Mouse (Mus musculus) v-Abl transformed pro-B cells (cell line): ENCODE data around the gene Pcf11.

Source experiments
- in situ Hi-C, 2 experiments: fragments of 400-800 bp; cut with MboI; formaldehyde crosslinking; loops; one replicate each; pipeline ENCODE4 v1.15.1; 2025; ENCODE audit not compliant: unreplicated experiment in 2 of 2

Pcf11 gene

DNA sequence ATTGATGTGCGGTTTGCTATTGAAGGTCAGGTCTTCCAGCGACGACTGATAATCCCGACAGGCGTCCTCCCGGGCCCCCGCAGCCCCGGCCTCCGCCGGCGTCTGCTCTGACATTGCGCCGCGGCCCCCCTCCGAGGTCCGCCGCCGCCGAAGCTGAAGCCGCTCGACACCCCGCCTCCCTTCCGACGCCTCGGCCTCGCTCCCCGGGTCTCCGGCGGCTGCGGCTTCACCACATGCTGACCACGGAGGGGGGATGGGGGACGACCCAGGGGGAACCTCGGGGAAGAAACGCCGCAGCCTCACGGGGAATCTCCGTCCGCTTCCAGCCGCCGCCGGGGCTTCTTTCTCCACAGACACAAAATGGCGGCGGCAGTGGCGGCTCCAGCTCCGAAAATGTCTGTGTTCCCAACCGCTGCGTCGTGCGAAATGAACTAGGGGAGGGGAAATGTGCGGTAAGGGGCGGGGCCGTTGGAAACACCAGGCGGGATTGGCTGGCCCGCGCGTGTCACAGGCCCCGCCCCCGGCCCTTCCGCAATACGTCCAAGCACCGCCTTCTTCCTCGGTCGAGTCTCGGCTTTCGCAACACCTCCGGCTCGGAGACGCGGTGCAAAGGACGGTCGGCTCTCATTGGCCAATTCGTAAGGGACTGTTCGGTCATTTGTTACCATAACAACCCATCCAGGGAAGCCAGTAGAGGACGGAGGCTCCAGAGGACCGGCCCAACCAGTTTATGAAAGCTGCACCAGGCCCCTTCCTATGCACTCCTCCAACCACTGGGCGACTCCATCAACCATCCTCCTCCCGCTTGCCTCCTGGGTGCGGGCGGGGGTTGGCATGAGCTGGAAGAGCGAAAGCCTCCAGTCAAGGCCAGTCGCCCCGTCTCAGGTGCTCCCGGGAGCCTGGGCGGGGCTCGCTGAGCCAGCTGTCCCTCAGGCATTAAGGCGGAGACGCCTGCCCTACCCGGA lies at the start of gene Pcf11:
Pcf11 (minus strand) TSS at position 428 of the 965 bp plus-strand sequence.
- in situ Hi-C loops = loop anchor here in 1 of 2 experiments (25.0 kb wide), 1 partner anchor 232 kb away; no protein-coding TSS in a partner anchor

DNA sequence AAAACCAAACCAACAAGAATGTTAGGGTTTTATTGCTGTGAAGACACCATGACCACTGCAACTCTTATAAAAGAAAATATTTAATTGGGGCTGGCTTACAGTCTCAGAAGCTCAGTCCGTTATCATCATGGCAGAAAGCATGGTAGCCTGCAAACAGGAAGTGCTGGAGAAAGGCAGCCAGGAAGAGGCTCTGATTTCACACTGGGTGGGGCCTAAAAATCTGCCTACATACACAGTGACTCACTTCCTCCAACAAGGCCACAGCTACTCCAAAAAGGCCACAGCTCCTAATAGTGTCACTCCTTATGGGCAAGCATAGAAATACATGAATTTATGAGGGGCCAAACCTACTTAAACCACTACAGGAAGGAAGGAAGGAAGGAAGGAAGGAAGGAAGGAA lies 45.3 kb upstream of the Pcf11 start:
- in situ Hi-C loops = no loop called here

DNA sequence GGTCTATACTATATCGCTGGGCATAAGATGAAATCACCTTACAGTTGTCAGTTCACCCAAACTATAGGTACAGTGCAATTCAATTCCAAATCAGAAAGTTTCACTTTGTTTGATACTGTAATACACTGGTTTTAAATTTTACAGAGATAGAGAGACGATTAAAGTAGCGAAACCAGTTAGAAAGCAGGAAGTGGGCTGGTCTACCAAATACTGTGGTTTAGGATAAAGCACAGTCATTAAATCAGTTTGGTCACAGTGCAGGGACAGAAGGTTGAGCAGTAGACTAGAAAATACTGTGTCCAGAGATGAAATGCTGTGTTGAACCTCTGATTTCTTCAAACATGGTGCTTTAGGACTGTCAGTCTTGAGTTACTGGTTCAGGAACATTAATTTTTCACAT lies 41.9 kb upstream of the Pcf11 start:
- in situ Hi-C loops = no loop called here

DNA sequence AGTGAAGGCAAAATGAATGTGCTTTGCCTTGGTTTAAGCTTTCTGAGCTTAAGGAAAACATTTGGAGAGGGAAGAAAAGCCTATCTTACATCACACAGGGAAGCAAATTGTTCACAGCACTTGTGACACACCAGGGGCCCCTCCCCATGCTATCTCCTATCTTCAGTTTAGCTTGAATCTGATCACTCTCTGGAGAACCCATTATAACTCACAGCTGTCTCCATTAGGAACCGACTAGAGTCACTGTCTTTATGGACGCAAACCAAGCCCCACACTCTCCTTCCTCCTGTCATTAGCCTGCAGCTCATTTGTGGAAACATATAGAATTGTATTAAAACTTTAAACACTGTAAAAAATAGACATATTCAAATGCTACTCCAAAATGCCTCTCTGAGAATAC lies 39.8 kb upstream of the Pcf11 start:
- in situ Hi-C loops = no loop called here

DNA sequence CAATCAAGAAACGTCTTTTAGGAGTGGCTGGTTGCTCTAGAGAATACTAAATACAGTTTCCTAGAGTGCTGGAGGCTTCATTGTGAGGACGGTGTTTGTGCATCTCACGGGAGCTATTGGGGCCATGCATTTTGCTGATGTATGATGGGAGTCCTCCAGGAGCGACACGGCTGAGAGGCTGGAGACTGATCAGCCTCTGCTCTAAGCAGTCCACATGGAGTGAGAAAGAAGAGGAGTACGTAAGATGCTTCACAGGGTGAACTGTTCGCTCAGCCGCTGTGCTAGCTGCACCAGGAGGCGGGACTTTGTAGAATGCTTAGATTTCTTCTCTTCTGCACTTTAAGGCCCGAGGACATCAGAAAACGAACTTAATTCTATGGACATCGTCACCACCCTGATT lies 37.0 kb upstream of the Pcf11 start:
- in situ Hi-C loops = no loop called here

DNA sequence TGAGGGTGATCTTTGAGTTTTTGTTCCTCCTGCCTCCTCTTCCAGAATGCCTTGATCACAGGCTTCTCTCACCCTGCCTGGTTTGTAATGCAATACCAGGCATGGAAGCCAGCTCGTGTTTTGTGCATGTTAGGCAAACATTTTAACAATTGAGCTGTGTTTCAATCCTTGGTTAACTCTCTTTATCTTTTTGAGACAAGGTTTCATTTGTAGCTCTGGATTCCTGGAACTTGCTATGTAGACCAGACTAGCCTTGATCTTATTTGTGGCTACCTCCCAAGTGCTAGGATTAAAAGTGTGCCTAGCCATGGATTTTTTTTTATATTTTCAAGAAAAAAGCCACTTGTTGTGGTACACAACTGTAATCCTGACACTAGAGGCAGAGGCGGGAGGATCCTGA lies 35.8 kb upstream of the Pcf11 start:
- in situ Hi-C loops = no loop called here

DNA sequence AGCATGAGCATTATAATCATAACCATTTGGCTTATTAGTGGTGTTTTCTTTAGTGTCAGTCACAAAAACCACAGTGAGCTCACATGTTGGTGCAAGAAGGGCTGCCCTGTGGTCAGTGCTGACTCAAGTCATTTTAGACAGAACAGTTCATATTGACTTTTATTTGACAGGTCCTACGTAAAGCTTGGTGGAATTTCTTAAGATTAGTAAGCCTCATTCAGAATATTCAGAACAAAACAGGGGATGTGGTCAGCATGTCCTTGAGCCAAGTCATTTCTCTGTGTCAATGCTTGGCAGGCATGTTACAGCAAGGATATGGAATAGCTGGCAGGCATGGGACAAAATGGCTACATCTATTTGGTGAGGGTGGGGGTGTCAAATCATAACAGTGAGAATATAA lies 33.9 kb upstream of the Pcf11 start:
- in situ Hi-C loops = no loop called here

DNA sequence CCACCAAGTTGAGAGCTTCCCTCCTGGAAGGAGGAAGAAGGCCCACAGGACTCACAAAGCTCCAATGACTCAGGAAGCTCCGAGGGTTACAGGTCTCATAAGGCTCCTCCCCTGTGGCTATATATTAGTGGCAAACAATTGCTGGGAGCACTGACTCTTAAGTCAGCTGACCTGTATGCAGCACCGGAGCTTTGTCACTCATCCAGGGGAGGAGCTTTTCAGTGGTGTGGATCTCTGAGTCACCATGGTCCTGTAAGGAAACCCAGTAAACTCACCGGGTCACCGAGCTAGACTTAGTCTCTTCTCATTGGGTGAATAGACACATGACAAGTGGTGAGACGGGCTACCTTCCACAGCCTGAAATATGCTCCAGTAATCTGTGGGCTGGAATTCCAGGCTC lies 29.0 kb upstream of the Pcf11 start:
- in situ Hi-C loops = no loop called here

DNA sequence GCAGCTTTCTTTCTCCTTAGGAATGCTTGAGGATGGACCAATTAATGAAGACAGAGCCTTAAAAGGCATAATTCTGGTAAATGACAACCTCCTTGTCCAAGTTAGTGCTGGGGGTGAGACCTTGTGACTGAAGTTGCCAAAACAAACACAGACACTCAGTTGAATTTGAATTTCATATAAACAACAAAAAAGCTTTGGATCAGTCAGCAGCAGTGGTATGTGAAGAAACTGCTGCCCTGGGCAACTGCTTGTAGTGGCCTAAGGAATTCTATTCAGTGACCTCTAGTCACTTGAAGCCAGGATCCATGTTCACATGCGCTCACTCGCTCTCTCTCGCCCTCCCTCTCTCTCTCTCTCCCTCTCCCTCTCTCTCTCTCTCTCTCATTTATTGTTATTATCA lies 26.7 kb upstream of the Pcf11 start:
- in situ Hi-C loops = no loop called here

DNA sequence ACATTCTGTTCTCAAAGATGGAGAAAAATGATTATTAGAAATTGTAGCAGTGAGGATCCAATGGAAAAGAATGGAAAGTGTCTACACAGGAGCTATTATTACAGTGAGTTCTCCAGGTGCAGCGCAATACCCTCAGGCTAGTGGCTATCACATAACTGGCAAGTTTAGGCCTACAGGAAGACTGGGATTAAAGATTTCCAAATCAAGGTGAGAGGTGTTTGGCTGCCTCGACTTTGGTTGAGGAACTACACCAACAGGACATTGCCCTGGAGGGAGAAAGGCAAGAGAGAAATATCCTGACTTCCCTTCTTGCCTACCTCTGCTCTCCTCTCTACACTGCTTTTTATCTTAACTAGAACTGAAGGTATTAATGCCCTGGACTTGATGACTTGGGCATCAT lies 19.4 kb upstream of the Pcf11 start:
- in situ Hi-C loops = no loop called here

DNA sequence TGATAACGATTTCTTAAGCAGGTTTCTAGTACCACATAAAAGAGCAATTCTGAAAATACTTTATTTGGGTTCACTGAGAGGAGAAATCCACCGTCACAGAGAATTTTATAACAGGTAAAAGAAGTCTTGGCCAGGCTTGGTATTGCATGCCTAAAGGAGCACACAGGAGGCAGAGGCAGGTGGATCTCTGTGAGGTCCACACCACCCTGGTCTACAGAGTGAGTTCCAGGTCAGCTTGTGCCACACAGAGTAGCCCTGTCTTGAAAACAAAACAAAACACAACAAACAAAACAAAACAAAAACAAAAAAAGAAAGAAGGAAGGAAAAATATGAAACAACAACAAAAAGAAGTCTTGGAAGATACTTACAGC lies 18.6 kb upstream of the Pcf11 start:
- in situ Hi-C loops = no loop called here

DNA sequence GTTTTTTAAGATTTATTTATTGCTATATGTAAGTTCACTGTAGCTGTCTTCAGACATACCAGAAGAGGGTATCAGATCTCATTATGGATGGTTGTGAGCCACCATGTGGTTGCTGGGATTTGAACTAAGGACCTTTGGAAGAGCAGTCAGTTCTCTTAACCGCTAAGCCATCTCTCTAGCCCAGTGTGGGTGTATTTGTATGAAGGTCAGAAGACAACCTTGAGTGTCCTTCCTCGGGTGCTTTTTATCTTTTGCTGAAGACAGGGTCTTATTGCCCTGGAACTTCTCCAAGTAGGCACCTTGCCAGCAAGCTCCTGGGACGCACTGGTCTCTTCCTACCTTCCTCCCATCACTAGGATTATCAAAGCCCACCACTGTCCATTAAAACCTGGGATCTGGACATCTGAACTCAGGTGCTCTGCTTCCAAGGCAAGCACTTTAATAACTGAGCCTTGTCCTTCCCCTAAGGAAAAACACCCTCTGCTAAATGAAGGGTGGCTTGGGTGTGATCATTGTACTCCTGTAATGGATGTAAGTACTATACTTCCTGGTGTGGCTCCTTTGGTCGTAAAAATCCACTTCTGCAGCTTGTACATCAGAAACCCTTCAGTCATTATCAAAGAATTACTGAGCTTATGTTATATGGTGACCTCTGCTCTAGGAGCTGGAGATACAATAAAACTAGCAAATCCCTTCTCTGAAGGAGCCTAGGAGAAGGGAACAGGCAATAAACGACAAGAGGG lies 18.0 kb upstream of the Pcf11 start:
- in situ Hi-C loops = no loop called here

DNA sequence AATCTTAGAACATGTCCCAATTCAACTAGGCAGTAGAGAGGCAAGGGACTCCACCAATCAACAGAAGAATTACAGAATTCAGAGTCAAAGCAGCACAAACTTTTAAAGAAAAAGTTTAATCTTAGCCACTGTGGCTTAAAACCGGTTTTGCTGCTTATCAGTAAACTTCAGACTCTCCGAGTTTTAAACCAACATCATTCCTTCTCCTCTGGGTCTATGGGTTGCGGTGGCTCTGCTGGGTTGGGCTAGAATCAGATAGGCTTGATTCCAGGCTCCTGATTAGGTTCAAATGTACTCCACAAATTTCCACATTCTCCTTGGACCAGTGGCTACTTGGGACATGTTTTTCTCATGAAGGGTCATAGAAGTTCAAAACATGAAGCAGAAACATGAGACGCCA lies 7.6 kb upstream of the Pcf11 start:
- in situ Hi-C loops = no loop called here

DNA sequence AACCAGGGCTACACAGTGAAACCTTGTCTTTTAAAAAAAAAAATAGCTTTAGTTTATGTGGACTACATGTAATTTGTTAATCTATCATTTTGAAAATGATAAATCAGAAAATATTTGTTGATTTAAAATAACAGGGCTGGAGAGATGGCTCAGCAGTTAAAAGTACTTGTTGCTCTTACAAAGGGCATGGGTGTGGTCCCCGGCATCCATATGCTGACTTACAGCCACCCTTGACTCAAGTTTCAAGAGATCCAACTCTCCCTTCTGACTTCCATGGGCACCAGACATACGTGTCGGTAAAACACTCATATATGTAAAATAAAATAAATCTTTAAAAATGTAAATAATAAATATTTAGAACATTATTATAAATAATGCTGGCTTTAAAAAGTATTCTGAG lies 5.4 kb upstream of the Pcf11 start:
- in situ Hi-C loops = no loop called here

DNA sequence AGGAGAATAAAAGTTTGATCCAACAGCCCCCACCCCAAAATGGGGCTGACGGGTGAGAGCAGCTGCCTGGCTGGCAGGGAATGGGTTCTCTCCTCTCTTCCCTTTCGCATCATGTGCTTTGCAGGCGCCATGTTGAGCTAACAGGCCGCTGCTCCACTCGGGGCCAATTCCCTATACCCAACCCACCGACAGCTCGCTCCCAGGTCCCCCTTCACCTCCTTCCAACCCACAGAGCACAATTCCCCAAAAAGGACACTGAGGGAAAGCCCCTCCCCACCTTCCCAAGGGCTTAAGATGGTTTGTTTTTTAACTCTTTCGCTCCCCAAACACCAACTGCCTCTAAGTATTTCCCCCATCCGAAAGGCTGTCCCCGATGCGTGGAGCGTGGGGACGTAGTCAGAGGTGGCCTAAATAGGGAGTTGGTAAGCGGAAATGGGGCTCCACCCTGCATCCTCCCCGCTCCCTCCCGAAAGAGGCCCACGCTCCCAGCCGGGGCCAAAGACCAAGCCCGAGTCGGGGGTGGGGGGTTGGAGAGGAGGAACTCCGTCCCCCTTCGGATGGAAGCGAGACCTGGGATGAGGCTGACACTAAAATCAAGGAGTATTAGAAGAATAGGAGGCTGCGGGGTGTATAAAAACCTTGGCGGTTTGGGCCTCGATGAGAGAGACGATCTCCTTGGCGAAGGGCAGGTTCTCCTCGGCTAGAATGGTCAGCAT lies 785 bp downstream of the Pcf11 start:
- in situ Hi-C loops = loop anchor here in 1 of 2 experiments (25.0 kb wide), 1 partner anchor 232 kb away; no protein-coding TSS in a partner anchor

DNA sequence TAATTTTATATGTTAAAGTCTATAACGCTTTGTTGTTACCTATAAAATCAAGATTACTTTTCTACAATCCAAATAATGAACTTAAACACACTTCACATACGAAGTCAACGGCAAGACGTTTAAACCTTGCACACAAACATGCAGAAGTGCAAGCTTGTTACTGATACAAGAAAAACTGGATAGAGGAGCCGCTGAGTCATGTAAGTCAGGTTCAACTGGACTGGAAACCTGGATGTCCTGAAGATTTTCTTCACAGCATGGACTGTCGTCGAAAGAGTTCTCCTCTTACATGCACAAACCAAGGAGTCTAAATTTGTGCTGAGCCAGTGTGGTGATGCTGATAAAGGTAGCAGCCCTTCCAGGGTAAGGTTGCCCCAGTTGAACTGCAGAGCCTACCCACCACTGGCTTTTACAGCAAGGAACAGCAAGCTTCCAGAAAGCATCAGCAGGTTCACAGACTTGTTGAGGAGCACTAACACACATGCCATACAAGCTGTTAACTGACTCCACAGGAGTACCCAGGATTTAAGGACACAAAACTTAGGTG lies 3.4 kb downstream of the Pcf11 start:
- in situ Hi-C loops = loop anchor here in 1 of 2 experiments (25.0 kb wide), 1 partner anchor 229 kb away; no protein-coding TSS in a partner anchor

DNA sequence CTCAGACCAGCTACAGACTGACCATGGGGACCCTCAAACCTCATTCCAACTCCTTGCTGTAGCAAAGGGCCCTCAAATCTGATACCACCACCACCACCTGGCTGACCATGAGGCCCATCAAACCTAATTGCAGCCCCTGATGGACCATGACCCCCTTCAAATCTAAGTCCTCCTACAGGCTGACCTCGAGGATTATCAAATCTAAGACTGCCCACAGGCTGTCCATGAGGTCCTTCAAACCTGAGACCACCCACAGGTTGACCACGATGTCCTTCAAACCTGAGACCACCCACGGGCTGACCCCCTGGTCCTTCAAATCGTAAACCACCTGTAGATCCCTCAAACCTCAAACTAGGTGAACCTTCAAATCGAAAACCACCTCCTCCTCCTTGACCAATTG lies 11.7 kb downstream of the Pcf11 start:
- in situ Hi-C loops = loop anchor here in 1 of 2 experiments (25.0 kb wide), 1 partner anchor 221 kb away; no protein-coding TSS in a partner anchor

DNA sequence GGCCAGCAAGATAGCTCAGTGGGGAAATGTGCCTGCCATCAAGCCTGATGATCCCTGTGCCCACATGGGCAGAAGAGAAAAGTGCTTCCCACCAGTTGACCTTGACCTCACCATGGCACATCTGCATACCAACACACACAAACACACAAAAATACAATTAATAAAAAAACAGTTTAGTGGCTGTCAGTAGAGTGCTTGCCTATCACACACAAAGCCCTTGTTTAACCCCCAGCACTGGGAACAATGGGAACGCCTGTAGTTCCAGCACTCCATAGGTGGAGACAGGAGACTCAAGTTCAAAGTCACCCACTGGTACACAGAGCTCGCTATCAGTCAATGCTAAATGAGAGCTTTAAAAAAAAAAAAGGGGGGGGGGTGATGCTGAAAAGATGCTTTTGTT lies 13.3 kb downstream of the Pcf11 start:
- in situ Hi-C loops = loop anchor here in 1 of 2 experiments (25.0 kb wide), 1 partner anchor 219 kb away; no protein-coding TSS in a partner anchor

DNA sequence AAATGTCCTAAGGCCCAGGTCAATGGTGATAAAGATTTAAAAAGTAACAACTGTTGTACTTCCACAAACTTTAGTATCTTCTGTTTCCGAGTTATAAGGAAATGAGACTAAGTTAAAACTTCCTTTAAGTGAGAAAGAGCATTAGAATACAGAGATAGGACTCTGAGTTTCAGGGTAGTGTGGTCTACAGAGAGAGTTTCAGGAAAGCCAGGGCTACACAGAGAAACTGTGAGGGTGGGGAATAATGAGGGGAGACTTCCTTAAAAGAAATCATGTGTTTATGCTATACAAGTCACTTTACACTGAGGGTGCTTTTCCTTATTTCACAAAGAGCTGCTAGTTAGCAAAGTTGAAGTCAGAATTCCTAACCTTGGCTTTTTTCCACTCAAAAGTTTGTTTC lies 16.4 kb downstream of the Pcf11 start:
- in situ Hi-C loops = loop anchor here in 1 of 2 experiments (25.0 kb wide), 1 partner anchor 216 kb away; no protein-coding TSS in a partner anchor

DNA sequence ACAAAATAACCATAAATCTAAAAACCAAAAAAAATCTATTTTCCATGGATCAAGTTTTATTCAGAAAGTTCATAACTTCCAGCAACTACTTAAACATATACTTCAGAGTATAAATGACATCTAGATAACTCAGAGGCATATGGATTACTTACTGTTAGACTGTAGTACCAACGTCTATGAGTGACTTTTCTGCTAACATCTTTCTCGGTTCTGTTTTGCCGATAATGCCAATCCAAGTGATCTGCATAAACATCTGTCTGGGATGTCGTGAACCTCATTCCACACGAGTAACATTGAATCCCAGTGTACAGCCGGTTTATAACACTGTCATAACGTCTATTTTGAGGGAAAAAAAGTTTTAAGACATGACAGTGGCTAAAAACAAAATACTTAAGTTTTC lies 21.9 kb downstream of the Pcf11 start:
- in situ Hi-C loops = loop anchor here in 1 of 2 experiments (10.0 kb wide), 1 partner anchor 87 kb away; no protein-coding TSS in a partner anchor
